Mouse (Mus musculus): ENCODE measurements around the gene Arnt.

DNA sequence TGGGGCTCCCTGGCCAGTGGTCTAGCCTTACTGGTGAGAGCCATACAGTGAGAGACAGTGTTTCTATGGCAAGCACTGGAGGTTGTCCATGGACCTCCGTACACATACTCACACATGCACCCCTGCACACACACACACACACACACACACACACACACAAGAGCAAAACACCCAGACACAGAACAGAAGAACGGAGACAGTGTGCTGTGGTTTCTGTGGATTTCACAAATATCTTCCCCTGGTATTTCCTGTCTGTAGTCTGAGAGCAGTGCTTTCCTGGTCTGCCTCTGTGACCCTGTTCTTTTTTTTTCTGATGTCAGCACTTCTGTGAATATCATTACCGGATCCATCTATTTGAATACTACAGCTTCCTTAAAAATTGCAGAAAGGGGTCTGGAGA lies 89.5 kb downstream of the Arnt start:
- no peak for TF ChIP-seq POLR2A (IDR thresholded peaks at IDR 0.05; ENCODE audit: borderline replicate concordance, extremely low read depth, low read depth, low read length)
- no peak for TF ChIP-seq CTCF (IDR thresholded peaks at IDR 0.05; ENCODE audit: insufficient read depth, low read length)
